Mouse (Mus musculus) naive thymus-derived CD4-positive, alpha-beta T cell, adult 5 months (primary cell): ENCODE results near the gene Ing5. TPM values are rescaled to one million over a fixed set of nuclear protein-coding genes. Genes with fewer than 3 reads are reported as not detected.

Experiments
- polyA plus RNA-seq: library from polyadenylated mRNA; unstranded; fragments of 100-300 nt; shearing (Covaris generic); gene quantifications from one replicate; pipeline ENCODE4 v1.2.1, GENCODE M21; 2017

The Ing5 gene
- 53.6 TPM for polyA plus RNA-seq

DNA sequence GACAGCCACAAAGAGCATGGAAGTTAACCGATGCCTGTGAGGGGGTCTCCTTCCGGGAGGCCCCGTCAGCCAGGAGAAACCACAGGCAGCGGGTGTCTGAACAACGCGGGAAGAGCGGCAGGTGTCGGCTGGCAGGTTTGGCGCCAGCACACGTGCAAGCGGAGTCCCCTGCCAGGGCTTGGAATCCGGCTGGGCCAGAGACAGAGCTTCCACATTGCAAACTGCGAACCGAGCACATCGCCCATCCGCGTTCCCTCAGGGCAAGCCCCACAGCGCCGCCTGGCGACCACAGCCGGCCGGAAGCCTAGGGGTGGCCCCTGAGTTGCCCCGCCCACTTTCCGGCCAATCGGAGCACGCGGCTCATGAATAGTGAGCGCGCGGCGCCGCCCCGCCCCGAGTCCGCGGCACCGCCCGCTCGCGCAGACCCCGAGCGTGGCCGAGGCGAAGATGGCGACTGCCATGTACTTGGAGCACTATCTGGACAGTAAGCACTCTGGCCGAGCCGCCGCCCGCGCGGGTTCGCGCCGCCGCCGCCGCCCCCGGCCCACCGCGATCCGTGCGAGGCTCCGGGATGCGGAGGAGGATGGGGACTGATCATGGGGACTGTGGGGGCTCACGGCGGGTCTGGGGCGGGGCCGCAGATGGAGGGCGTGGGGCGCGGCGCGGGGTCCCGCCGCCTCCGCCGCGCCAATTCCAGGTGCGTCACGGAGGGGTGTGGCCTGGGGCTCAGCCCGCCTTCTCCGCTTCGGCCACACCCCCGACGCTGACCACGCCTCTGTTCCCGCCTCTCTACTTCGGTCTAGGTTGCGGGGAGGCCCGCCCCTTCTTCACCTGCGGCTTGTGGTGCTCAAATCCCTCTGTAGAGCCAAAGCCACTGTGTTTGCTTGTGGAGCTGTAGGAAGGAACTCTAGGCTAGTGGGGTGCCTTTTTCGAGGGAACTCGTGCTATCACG lies at the start of gene Ing5:
Ing5 (plus strand) TSS at position 410 of the 952 bp plus-strand sequence.

DNA sequence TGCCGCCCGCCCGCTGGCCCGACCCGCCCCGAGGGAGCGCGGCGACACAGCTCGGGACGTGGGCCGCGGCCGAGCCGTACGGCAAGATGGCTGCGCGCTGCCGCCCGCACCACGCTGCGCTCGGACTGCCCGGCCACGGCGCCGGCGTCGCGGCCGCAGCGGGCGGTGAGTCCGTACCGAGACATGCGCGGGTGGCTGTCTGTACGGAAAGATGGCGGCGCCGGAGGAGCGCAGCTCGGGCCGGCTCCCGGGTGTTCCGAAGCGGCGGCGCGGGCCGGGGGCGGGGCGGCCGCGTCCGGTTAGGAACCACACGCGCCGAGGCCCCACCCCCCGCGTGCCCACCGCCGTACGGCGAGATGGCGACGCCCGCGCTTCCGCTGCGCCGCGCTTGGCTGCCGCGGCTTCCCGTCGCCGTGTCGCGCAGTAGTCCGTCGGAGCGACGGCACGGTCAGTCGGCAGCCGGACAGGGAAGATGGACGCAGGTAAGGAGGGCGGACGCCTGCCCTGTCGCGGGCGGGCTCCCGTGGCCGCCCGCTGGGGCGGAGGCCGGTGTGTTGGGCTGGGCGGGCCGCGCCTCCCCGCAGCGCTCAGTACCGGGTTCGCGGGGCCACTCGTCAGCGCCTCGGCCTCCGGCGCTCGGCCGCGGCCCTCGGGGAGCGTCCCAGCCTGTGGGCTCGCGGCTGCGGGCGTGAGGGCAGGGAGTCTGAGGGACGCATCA lies 49.0 kb upstream of the Ing5 start, which contains the start of gene Thap4:
Thap4 (minus strand) TSS at position 292 of the 718 bp plus-strand sequence.

DNA sequence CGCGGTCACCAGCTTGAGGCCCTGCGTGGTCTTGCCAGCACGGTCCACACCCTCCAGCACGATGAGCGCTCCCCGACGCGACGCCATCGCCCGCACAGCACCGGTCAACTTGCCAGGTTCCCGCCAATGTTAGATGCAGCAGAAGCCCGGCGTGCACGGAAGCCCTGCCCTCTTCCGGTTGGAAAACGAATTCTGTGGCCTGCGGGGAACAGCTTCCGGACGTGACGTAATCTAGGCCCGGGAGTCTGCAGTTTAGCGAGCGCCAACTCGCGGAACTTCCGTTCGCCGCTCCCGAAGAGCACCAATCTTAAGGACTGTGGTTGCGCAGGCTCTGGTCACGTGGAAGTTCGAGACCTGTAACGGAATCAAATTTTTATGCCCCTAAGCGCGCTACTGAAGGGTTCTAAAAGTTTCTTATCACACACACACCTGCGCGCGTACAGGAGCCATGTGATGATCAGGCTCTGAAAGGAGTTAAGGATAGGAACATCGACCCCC lies 2.0 kb upstream of the Ing5 start, which contains the start of gene Dtymk:
Dtymk (minus strand) TSS at position 194 of the 498 bp plus-strand sequence.

DNA sequence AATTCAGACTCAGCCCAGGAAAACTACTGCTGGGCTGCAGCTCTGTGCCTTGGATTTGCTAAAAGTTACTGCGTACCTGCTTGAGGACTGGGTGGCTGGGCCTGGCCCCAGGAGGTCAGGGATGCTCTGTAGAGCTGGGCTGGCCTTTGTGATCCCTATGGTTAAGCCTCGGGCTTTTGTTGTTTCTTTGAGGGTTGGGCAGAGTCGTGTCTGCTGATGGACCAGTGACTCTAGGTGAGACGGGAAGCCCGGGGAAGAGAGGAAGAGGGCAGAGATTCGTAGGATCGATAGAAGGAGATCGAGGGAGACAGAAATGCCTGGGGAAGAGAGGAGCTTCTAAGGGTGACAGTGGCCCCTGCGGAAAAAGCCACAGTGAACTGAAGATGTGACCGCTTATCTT lies 20.8 kb downstream of the Ing5 start, which contains the start of gene D2hgdh:
D2hgdh (plus strand) TSS at position 301 of the 400 bp plus-strand sequence.

DNA sequence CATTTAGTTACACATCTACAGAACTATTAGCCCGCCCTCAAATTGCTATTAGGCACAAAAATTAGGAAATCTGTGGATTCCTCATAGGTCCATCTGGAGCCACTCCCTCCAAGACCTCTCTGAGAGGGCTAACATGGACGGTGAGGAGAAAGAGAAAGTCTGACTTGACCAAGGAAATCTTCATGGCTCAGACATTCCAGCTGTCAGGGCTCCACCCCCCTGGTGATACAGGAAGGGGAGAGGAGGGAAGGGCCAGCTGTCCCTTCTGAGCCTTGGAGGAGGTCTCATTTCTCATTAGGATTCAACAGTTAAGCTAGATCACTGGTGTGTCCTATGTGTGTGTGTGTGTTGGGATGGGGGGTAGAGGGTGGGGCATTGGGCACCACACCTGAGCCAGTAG lies 57.3 kb downstream of the Ing5 start, which contains the start of gene Gal3st2:
Gal3st2 (plus strand) TSS at position 259 of the 400 bp plus-strand sequence.

Other genes starting within 250 kb of the Ing5 start
- 159 TPM for gene Stk25, start 145.3 kb upstream of the Ing5 start, polyA plus RNA-seq
- not detected for gene Bok, start 118.3 kb upstream of the Ing5 start, polyA plus RNA-seq
- 145 TPM for gene Atg4b, start 52.5 kb upstream of the Ing5 start, polyA plus RNA-seq
- gene Thap4, start 49.1 kb upstream of the Ing5 start, polyA plus RNA-seq, result 23.9 TPM
- 58.7 TPM for gene Dtymk, start 2.0 kb upstream of the Ing5 start, polyA plus RNA-seq
- 30.2 TPM for gene D2hgdh, start 20.9 kb downstream of the Ing5 start, polyA plus RNA-seq
- not detected for gene Gal3st2, start 57.3 kb downstream of the Ing5 start, polyA plus RNA-seq
- gene Gal3st2b, start 114.3 kb downstream of the Ing5 start, polyA plus RNA-seq, result 0.12 TPM
- gene Gal3st2c, start 186.5 kb downstream of the Ing5 start, polyA plus RNA-seq, result 0.06 TPM
- gene Neu4, start 216.5 kb downstream of the Ing5 start, polyA plus RNA-seq, result not detected
- gene Pdcd1, start 248.6 kb downstream of the Ing5 start, polyA plus RNA-seq, result 8.5 TPM